Mouse (Mus musculus): ENCODE measurements around the gene Slc6a20b. TPM values are rescaled to one million over a fixed set of nuclear protein-coding genes. Genes with fewer than 3 reads are reported as not detected.

The Slc6a20b gene
- total RNA-seq, 2 experiments from 2014 or later = 0.40 to 0.48 TPM

DNA sequence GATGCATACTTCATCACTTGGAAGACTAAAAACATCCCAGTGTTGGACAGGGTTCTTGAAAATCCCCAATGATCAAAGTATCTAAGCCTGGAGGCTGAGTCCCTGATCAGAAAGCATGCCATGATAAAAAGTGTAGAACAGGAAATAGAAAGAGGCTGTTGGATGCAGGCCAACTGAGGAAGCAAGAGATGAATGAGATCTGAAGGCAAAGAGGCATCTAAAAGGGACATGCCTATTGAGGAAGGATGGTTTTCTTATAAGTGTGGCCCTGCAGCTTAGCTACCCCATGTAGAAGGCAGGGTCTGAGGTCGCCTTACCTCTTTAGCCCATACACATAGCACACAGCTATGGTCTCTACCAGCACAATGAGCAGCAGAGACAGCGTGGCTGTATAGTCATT lies 35.5 kb downstream of the Slc6a20b start:
- intact Hi-C loops (cut with DNase I) = no loop called here

GRCm38 (mm10) chr9:123595194-123595593 lies 37.2 kb downstream of the Slc6a20b start:
- no peak for DNase-seq
- intact Hi-C loops (cut with DNase I) = no loop called here

More for the DNA sequence above, 35.5 kb downstream of the Slc6a20b start:
- no peak for DNase-seq

- intact Hi-C loops (cut with DNase I) = loop anchor here (10.0 kb wide), 1 partner anchor 115 kb away; no protein-coding TSS in a partner anchor
- no peak for DNase-seq
Observed at GRCm38 (mm10) chr9:123589240-123589910, 43.0 kb downstream of the Slc6a20b start.

DNA sequence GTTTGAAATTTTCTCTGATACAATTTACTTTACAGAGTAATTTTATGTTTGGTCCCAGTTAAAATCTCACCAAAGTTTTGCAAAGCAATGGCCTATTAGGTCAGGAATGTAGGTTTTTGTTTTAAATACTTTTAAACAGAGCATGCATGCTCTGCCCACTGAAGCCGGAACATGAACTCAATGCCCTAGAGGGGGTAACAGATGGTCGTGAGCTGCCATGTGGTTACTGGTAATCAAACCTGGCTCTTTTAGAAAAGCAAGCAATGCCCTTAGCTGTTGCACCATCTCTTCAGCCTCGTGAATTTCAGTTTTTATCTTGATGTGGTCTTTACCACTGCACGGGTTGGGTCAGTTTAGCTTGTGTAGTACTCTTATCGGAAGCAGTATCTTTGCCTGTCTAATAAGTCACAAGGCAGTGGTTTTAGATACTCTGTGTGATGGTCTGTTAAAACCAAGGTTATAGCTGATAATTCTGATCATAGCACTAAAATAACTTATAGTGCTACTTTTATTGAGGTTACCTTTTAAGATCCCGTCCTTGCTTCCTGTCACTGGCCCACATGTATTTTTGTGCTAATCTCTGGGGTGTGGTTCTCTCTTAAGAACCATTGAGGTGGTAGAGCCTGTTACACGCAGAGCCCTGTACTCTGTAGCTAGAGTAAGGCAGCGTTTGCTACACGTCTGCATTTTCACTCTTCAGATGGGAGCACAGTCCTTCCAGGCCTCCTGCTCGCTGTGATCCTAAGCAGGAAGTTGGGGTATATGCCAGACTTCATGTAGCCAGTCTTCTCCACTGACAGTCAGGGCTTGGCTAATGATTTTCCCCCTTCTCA lies 54.8 kb downstream of the Slc6a20b start:
- DNase-seq = no peak
- intact Hi-C loops (cut with DNase I) = no loop called here

DNA sequence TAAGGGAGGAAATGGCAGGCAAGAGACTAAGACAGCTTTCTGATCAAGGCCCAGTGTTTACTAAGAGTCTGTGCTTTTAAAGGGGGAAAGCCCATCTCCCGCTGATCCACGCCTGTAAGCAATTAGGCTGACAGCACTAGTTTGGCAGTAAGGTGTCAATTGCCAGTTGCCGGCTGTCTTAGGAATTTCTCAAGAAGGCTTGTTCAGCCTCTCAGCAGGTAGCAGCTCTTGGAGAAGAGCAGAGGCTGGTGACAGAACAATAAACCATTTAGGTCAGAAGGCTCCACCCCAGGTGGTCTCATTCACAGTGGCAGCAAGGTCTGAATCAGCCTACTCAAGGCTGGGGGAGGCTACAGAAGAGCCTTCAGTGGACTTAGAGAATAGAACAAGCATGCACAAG lies 77.8 kb downstream of the Slc6a20b start:
- no peak for DNase-seq
- intact Hi-C loops (cut with DNase I) = no loop called here

Other genes starting within 250 kb of the Slc6a20b start
- 10 to 100 TPM in 1 of 2 experiments, 1 to 10 TPM in 1; 9.5 to 10.2 TPM for gene Limd1, start 153.9 kb downstream of the Slc6a20b start, total RNA-seq (2021)
- gene Sacm1l, start 102.8 kb downstream of the Slc6a20b start, total RNA-seq (2021) = 10 to 100 TPM; 43.3 to 46.6 TPM
- gene Ccr9, start 45.9 kb upstream of the Slc6a20b start, total RNA-seq (2021) = under 1 TPM; 0.16 to 0.18 TPM
- gene Slc6a20a, start 46.3 kb upstream of the Slc6a20b start, total RNA-seq (2021) = 10 to 100 TPM; 15.3 to 15.7 TPM
- gene Lztfl1, start 85.1 kb upstream of the Slc6a20b start, total RNA-seq (2021) = 10 to 100 TPM; 58.2 to 61.9 TPM
- not detected for gene Cxcr6, start 173.9 kb upstream of the Slc6a20b start, total RNA-seq (2021)
- 10 to 100 TPM; 16.6 to 17.5 TPM for gene Fyco1, start 219.3 kb upstream of the Slc6a20b start, total RNA-seq (2021)
- not detected for gene Xcr1, start 229.5 kb upstream of the Slc6a20b start, total RNA-seq (2021)

All from left cerebral cortex, postnatal 4 days (tissue).